Mouse (Mus musculus) ES-E14 (cell line): ENCODE measurements around the gene Elf5. TPM values are rescaled to one million over a fixed set of nuclear protein-coding genes. Genes with fewer than 3 reads are reported as not detected.
A peak's percentile ranks its signal among the peaks of the same experiment; 100 is the strongest.

ENCODE experiments used
- DNase-seq: peaks from one replicate; pipeline ENCODE4 v3.0.0-alpha.2; 2013; ENCODE audit warnings: low read depth, low spot score
- H3K27ac ChIP-seq: 2 replicates; pipeline ENCODE4 v1.5.1; 2012; ENCODE audit warnings: low read depth, mild to moderate bottlenecking, low read length, moderate library complexity, mixed read lengths; ENCODE audit not compliant: poor library complexity, insufficient read depth, severe bottlenecking
- H3K36me3 ChIP-seq: 2 replicates; pipeline ENCODE4 v1.6.1; 2012; ENCODE audit warnings: mild to moderate bottlenecking, low read length, moderate library complexity, mixed read lengths; ENCODE audit not compliant: control insufficient read depth, poor library complexity, insufficient read depth, severe bottlenecking
- H3K4me1 ChIP-seq, 2 experiments: fragments of 150-350 bp in 1 of 2; sonication (generic) in 1 of 2; 2 replicates each; pipeline ENCODE4 v1.6.1; 2012; ENCODE audit warnings: low read length in 2 of 2, mild to moderate bottlenecking in 1 of 2, mixed read lengths in 1 of 2; ENCODE audit not compliant: control insufficient read depth in 2 of 2, insufficient read depth in 2 of 2, poor library complexity in 1 of 2
- H3K4me3 ChIP-seq, 2 experiments: fragments of 150-350 bp in 1 of 2; sonication (generic) in 1 of 2; 2 replicates each; pipeline ENCODE4 v1.5.1; 2012; ENCODE audit warnings: low read length in 2 of 2, low read depth in 1 of 2, mild to moderate bottlenecking in 1 of 2, mixed read lengths in 1 of 2; ENCODE audit not compliant: insufficient read depth in 1 of 2, poor library complexity in 1 of 2, severe bottlenecking in 1 of 2
- H3K9ac ChIP-seq: 2 replicates; pipeline ENCODE4 v1.6.1; 2012; ENCODE audit warnings: low read depth, mild to moderate bottlenecking, low read length, mixed read lengths; ENCODE audit not compliant: poor library complexity, insufficient read depth, severe bottlenecking
- H3K9me3 ChIP-seq: fragments of 150-350 bp; sonication (generic); 2 replicates; pipeline ENCODE4 v1.6.1; 2012; ENCODE audit warnings: low read depth, mild to moderate bottlenecking, low read length; ENCODE audit not compliant: control insufficient read depth, insufficient read depth
- CHD2 ChIP-seq: IDR thresholded peaks from 2 replicates; pipeline ENCODE4 v1.6.1; 2014; ENCODE audit warnings: mild to moderate bottlenecking, low read depth, low read length, inconsistent platforms
- HCFC1 ChIP-seq: IDR thresholded peaks from 2 replicates; pipeline ENCODE4 v1.6.1; 2012; ENCODE audit warnings: low read length, inconsistent platforms, borderline replicate concordance; ENCODE audit not compliant: insufficient read depth
- MAFK ChIP-seq: IDR thresholded peaks from 2 replicates; pipeline ENCODE4 v1.6.1; 2014; ENCODE audit warnings: mild to moderate bottlenecking, low read depth, low read length, inconsistent platforms; ENCODE audit not compliant: insufficient read depth
- ZC3H11A ChIP-seq: IDR thresholded peaks from 2 replicates; pipeline ENCODE4 v1.6.1; 2012; ENCODE audit warnings: low read depth, mild to moderate bottlenecking, inconsistent platforms, low read length, borderline replicate concordance
- ZNF384 ChIP-seq: IDR thresholded peaks from 2 replicates; pipeline ENCODE4 v1.6.1; 2012; ENCODE audit warnings: low read depth, low read length, inconsistent platforms
- in situ Hi-C, 2 experiments: fragments of 600-800 bp; cut with MboI; formaldehyde crosslinking; loops; one replicate each; pipeline ENCODE4 v1.15.1; 2025; ENCODE audit warnings: low sequenced_read_pairs in 2 of 2, inconsistent platforms in 1 of 2; ENCODE audit not compliant: unreplicated experiment in 2 of 2
- total RNA-seq: library from RNA; depleted of rRNA; stranded (reverse); fragments of 300-350 nt; gene quantifications from 2 replicates; pipeline ENCODE4 v1.2.3, GENCODE M21; 2012

Elf5 gene
- total RNA-seq, 1 experiment, result 0.45 TPM

DNA sequence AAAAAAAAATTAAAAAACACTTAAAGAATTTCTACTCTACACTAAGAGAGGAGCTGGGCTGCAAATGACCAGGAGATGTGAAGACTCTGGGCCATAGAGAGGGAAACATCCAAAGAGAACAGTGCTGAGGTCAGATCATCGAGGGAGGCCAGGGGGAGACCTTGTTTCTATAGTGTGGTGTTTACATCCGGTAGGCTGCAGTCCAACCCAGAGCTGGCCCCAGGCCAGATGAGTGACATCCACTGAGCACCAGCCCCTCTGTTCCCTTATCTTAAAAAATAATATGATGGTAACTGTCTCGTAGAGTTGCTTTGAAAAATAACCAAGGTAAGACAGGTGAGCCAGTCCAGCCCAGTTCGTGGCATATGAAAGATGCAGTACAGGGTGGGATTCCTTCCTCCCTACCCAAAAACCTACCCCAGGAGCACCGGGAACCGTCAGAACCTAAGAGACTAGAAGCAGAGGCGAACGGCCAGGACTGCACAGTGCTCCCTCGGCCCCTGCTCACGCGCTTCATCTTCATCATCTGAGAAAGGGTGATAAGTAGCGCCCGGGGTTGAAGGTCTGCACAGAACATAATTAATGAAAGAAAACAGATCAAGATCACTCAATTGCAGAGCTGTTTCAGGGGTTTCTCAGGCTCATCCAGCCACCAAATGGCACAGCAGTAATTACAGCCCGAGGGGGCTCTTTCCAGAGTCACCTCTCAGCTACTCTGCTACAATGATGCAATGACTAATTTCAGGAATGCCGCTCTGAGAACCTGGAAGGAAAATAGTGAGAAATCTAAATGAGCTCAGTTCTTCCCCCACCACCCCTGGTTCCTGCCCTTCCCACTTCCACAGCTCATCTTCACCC lies 9.4 kb downstream of the Elf5 start:
- in situ Hi-C loops, result no loop called here
- no peak for TF ChIP-seq ZNF384
- TF ChIP-seq HCFC1, result no peak
- TF ChIP-seq CHD2, result no peak
- no peak for TF ChIP-seq MAFK
- no peak for TF ChIP-seq ZC3H11A
- Histone ChIP-seq H3K9me3 (no peaks in the 10 kb centered on the region), H3K4me3 (no peak overlapping the region), H3K4me1 (0 out of 4 replicates have a peak, but pooled peaks cover 0 to 4% of the 10 kb centered on the region in 2 experiments), H3K27ac (no peak overlapping the region), H3K36me3 (no peaks in the 10 kb centered on the region), H3K9ac (no peak overlapping the region)
- DNase-seq, result no peak

DNA sequence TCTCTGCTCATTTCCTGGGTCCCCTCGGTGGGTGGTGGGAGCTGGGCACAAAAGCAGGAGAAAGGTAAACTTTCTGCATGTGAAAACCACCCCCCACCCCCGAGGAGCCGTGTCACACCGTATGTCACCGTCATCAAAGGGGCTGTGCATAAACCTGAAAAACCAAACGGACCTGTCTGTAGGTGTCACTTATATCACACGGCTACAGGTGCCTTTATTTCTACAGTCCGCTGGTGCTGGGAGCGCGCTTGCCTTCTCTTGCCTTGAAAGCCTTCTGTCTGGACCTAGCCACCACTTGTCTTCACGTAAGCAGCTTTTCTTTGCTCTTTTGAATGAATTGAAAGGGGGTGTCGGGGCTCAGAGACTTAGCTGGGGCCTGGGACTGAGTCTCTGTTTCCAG lies 12.4 kb downstream of the Elf5 start:
- H3K9ac ChIP-seq, result no peak overlapping the region
- no peaks in the 10 kb centered on the region for H3K4me1 ChIP-seq
- in situ Hi-C loops, result no loop called here
- no peak overlapping the region for H3K4me3 ChIP-seq
- TF ChIP-seq ZC3H11A (no peak), HCFC1 (no peak), CHD2 (no peak), ZNF384 (no peak), MAFK (no peak)
- H3K9me3 ChIP-seq, result no peaks in the 10 kb centered on the region
- no peak overlapping the region for H3K27ac ChIP-seq
- no peak for DNase-seq
- H3K36me3 ChIP-seq, result no peaks in the 10 kb centered on the region

DNA sequence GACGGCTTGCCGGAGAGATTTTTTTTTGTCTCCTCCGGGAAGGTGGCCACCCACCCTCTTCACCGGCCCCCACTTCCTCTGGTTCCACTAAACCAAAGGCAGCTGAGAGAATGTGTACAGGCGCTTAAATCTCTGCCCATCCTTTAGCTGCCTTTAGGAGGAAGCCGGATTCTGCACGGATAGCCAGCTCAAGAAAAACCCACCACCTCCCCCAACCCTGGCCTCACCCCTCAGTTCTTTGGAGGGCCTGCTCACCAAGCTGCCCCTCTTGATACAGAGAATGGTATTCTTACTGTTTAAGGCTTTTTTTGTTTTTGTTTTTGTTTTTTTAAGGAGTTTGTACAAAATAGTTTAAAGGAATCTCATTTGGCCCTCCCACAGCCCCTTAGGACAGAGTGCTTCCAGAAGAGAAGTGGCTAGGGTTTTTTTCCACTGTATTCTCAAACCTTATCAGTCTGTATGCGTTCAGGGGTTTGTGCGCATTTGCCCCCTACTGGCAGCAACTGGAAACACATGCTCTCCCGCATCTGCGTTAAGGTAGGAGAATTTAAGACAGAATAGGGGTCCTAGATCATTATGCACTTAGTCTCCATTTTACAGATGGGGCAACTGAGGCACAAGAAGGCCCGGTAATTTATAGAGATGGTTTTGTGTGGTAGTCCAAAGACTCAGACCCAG lies 13.0 kb downstream of the Elf5 start:
- no peak overlapping the region for H3K9ac ChIP-seq
- no peaks in the 10 kb centered on the region for H3K36me3 ChIP-seq
- peak; percentile 32; the same call in 1 of the 2 replicates for TF ChIP-seq ZC3H11A
- no peak for TF ChIP-seq HCFC1
- H3K4me3 ChIP-seq, result no peak overlapping the region
- H3K4me1 ChIP-seq, result no peaks in the 10 kb centered on the region
- no peaks in the 10 kb centered on the region for H3K9me3 ChIP-seq
- DNase-seq, result peak; percentile 54
- in situ Hi-C loops, result no loop called here
- H3K27ac ChIP-seq, result no peak overlapping the region

DNA sequence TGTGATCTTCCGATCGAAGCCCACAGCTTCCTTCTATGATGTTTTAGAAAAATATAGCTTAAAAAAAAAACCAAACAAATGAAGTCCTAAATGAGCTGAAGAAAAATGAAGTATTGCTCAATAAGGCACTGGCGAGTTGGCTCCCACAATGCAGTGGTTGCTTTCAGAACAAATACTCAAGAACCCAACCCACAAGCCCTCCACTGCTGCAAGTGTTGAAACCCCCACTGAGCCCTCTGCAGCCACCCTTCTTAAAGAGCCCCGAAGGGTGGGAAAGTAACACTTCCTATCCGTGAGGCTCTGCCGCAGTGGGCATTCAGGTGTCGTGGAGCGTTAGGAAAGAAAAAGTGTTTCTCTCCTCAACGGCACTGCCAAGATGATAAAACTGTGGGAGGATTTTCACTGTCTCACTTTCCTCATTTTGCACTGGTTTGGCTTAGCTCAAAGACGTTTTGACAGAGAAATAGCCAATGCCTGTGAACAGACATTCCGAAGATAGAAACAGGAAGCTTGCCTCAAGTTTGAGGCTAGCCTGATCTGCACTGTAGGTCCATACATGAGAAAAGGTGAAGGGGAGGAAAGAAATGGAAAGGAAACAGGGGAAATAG lies 14.1 kb downstream of the Elf5 start:
- H3K27ac ChIP-seq, result no peak overlapping the region
- H3K36me3 ChIP-seq, result no peaks in the 10 kb centered on the region
- no peaks in the 10 kb centered on the region for H3K4me1 ChIP-seq
- no peak for DNase-seq
- TF ChIP-seq HCFC1 (no peak), ZNF384 (no peak), ZC3H11A (no peak), CHD2 (no peak), MAFK (no peak)
- in situ Hi-C loops, result no loop called here
- H3K9ac ChIP-seq, result no peak overlapping the region
- H3K4me3 ChIP-seq, result no peak overlapping the region
- no peaks in the 10 kb centered on the region for H3K9me3 ChIP-seq
